Mouse (Mus musculus) embryonic facial prominence, embryonic 14.5 days (tissue): ENCODE data around the gene Gm42417. TPM values are rescaled to one million over a fixed set of nuclear protein-coding genes. Genes with fewer than 3 reads are reported as not detected.
A peak's percentile ranks its signal among the peaks of the same experiment; 100 is the strongest.

Experiments used
- ATAC-seq: fragments of 200-750 bp; cut with Nextera tagmentation; 2 replicates; pipeline ENCODE4 v1.8.0; 2017; ENCODE audit warnings: low read depth, moderate number of reproducible peaks, moderate TSS enrichment
- DNase-seq: peaks from one replicate; pipeline ENCODE4 v3.0.0-alpha.2; 2015; ENCODE audit warnings: low spot score
- H3K27ac ChIP-seq: fragments of 300-500 bp; sonication (generic); replicated peaks from 2 replicates; pipeline ENCODE4 v1.5.1; 2014; ENCODE audit warnings: low read depth, mild to moderate bottlenecking, low read length, moderate library complexity
- H3K27me3 ChIP-seq: fragments of 300-500 bp; sonication (generic); replicated peaks from 2 replicates; pipeline ENCODE4 v1.6.1; 2014; ENCODE audit warnings: low read length; ENCODE audit not compliant: control insufficient read depth, insufficient read depth
- H3K36me3 ChIP-seq: fragments of 300-500 bp; sonication (generic); 2 replicates; pipeline ENCODE4 v1.6.1; 2014; ENCODE audit warnings: low read length, mixed read lengths; ENCODE audit not compliant: control insufficient read depth, insufficient read depth
- H3K4me1 ChIP-seq: fragments of 300-500 bp; sonication (generic); 2 replicates; pipeline ENCODE4 v1.6.1; 2014; ENCODE audit warnings: antibody characterized with exemption, low read length; ENCODE audit not compliant: control insufficient read depth, insufficient read depth
- H3K4me2 ChIP-seq: fragments of 300-500 bp; sonication (generic); 2 replicates; pipeline ENCODE4 v1.6.1; 2014; ENCODE audit warnings: low read depth, mild to moderate bottlenecking, low read length, moderate library complexity, mixed read lengths
- H3K4me3 ChIP-seq: fragments of 300-500 bp; sonication (generic); 2 replicates; pipeline ENCODE4 v1.5.1; 2014; ENCODE audit warnings: low read depth, mild to moderate bottlenecking, low read length
- H3K9ac ChIP-seq: fragments of 300-500 bp; sonication (generic); 2 replicates; pipeline ENCODE4 v1.6.1; 2014; ENCODE audit warnings: low read depth, mild to moderate bottlenecking, low read length, moderate library complexity, mixed read lengths
- H3K9me3 ChIP-seq: fragments of 300-500 bp; sonication (generic); 2 replicates; pipeline ENCODE4 v1.6.1; 2016; ENCODE audit warnings: low read length; ENCODE audit not compliant: control insufficient read depth
- WGBS: fragments of 180-500 bp; shearing (Covaris S2); extraction: QIAGEN DNeasy Blood & Tissue Kit; methylation state at CpG from one replicate; pipeline ENCODE4 v1.1.7; 2014; 5-methylcytosine and 5-hydroxymethylcytosine counted together
- polyA plus RNA-seq: library from polyadenylated mRNA; unstranded; fragments of >200 nt; fragmentation: Nextera tagmentation; extraction: Ambion mirVana; gene quantifications from 2 replicates; pipeline ENCODE4 v1.2.1, GENCODE M21; 2014

Gm42417 gene
- polyA plus RNA-seq, 1 experiment from 2014 or later, result not detected

GRCm38 (mm10) chr1:36560903-36561302 is 21.7 kb upstream of the Gm42417 start:
- Histone ChIP-seq H3K4me3 (no peak overlapping the region), H3K27ac (no peak overlapping the region), H3K4me2 (no peak overlapping the region), H3K27me3 (no peaks in the 10 kb centered on the region), H3K9me3 (no peaks in the 10 kb centered on the region), H3K36me3 (no peaks in the 10 kb centered on the region), H3K9ac (no peak overlapping the region), H3K4me1 (peaks cover 16% of the 10 kb centered on the region)
- no peak for ATAC-seq
- 47% methylated on average over 6 of the region's 6 CpGs for WGBS
- no peak for DNase-seq

GRCm38 (mm10) chr1:36559888-36560287 is 20.7 kb upstream of the Gm42417 start:
- 43% methylated on average over 5 of the region's 5 CpGs for WGBS
- 0 out of 2 replicates have a peak overlapping the region, but pooled peaks have one; percentile 90 for H3K4me2 ChIP-seq
- no peak for ATAC-seq
- no peak overlapping the region for H3K4me3 ChIP-seq
- DNase-seq, result no peak
- no peak overlapping the region for H3K27ac ChIP-seq
- no peaks in the 10 kb centered on the region for H3K27me3 ChIP-seq
- 0 out of 2 replicates have a peak, but pooled peaks cover under 1% of the 10 kb centered on the region for H3K36me3 ChIP-seq
- no peaks in the 10 kb centered on the region for H3K9me3 ChIP-seq
- H3K4me1 ChIP-seq, result peaks cover 24% of the 10 kb centered on the region
- no peak overlapping the region for H3K9ac ChIP-seq

GRCm38 (mm10) chr1:36559256-36559655 is 20.0 kb upstream of the Gm42417 start:
- Histone ChIP-seq H3K36me3 (peaks cover 6% of the 10 kb centered on the region), H3K4me2 (peak overlapping the region; percentile 90), H3K4me1 (peaks cover 24% of the 10 kb centered on the region), H3K27me3 (no peaks in the 10 kb centered on the region), H3K4me3 (peak overlapping the region; percentile 96), H3K9ac (peak overlapping the region; percentile 97; the same call in 1 of the 2 replicates), H3K27ac (no peak overlapping the region), H3K9me3 (no peaks in the 10 kb centered on the region)
- WGBS, result 17% methylated on average over 4 of the region's 4 CpGs
- ATAC-seq, result no peak
- no peak for DNase-seq

GRCm38 (mm10) chr1:36558031-36558993 is 19.1 kb upstream of the Gm42417 start, which contains the start of gene Sema4c:
Gene Sema4c (minus strand): TSS chr1:36558349.
- 1% methylated on average over 44 of the region's 69 CpGs for WGBS
- peaks cover 24% of the 10 kb centered on the region for H3K4me1 ChIP-seq

GRCm38 (mm10) chr1:36557457-36558011 is 18.3 kb upstream of the Gm42417 start:
- peak; percentile 85 for ATAC-seq

More at GRCm38 (mm10) chr1:36558031-36558993, 19.1 kb upstream of the Gm42417 start, which contains the start of gene Sema4c:
- peak within 1 kb of the TSS; percentile 100 for H3K27ac ChIP-seq
- H3K9me3 ChIP-seq, result no peaks in the 10 kb centered on the region
- ATAC-seq (peak; percentile 67), DNase-seq (peak; percentile 93)
- H3K9ac ChIP-seq, result peak within 1 kb of the TSS; percentile 97
- peak within 1 kb of the TSS; percentile 96 for H3K4me3 ChIP-seq
- no peaks in the 10 kb centered on the region for H3K27me3 ChIP-seq
- peaks cover 16% of the 10 kb centered on the region for H3K36me3 ChIP-seq
- peak within 1 kb of the TSS; percentile 90 for H3K4me2 ChIP-seq

GRCm38 (mm10) chr1:36556553-36557456 is 17.6 kb upstream of the Gm42417 start:
- ATAC-seq (peak; percentile 86), DNase-seq (peak; percentile 95)
- Histone ChIP-seq H3K4me3 (peak overlapping the region; percentile 96), H3K9ac (peak overlapping the region; percentile 97), H3K36me3 (peaks cover 31% of the 10 kb centered on the region), H3K27me3 (no peaks in the 10 kb centered on the region), H3K9me3 (no peaks in the 10 kb centered on the region), H3K4me2 (peak overlapping the region; percentile 90), H3K27ac (peak overlapping the region; percentile 100), H3K4me1 (peaks cover 24% of the 10 kb centered on the region)
- under 1% methylated on average over 35 of the region's 52 CpGs for WGBS

More at GRCm38 (mm10) chr1:36557457-36558011, 18.3 kb upstream of the Gm42417 start:
- Histone ChIP-seq H3K9ac (peak overlapping the region; percentile 97), H3K36me3 (peaks cover 24% of the 10 kb centered on the region), H3K9me3 (no peaks in the 10 kb centered on the region), H3K27me3 (no peaks in the 10 kb centered on the region), H3K4me3 (peak overlapping the region; percentile 96), H3K4me1 (peaks cover 24% of the 10 kb centered on the region), H3K4me2 (peak overlapping the region; percentile 90), H3K27ac (peak overlapping the region; percentile 100)
- peak; percentile 95 for DNase-seq
- under 1% methylated on average over 18 of the region's 48 CpGs for WGBS

GRCm38 (mm10) chr1:36555798-36556395 is 16.7 kb upstream of the Gm42417 start:
- no peaks in the 10 kb centered on the region for H3K9me3 ChIP-seq
- peaks cover 40% of the 10 kb centered on the region for H3K36me3 ChIP-seq

More at GRCm38 (mm10) chr1:36555798-36556395, 16.7 kb upstream of the Gm42417 start:
- Histone ChIP-seq H3K4me1 (peaks cover 24% of the 10 kb centered on the region), H3K27ac (peak overlapping the region; percentile 100), H3K27me3 (no peaks in the 10 kb centered on the region), H3K9ac (peak overlapping the region; percentile 97), H3K4me3 (peak overlapping the region; percentile 96), H3K4me2 (peak overlapping the region; percentile 90)
- DNase-seq (no peak), ATAC-seq (no peak)
- 3% methylated on average over 7 of the region's 8 CpGs for WGBS
